Mouse (Mus musculus): ENCODE data around the gene Vwf. TPM values are rescaled to one million over a fixed set of nuclear protein-coding genes. Genes with fewer than 3 reads are reported as not detected.

Vwf gene
- total and polyA plus RNA-seq, 2 experiments from 2014 or later = 16.6 to 36.7 TPM

DNA sequence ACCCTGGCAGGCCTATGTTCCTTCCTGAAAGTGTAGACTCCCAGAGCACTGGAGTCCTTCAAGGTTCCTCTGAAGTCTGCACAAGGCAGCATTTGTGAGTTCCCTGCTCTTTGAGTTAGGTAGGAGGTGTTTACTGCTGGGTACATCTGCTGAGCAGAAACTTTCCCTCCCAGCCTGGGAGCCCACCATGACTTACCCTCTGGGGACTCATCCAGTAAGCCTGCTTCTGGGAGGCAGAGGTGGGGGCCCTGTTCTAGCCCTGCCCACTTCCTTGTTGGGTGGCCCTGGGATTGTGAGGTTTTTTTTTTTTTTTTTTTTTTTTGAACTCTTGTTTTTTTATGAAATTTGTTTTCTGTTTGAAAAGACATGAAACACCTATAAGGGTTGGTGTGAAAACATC lies 35.9 kb upstream of the Vwf start:
- H3K4me2 ChIP-seq (ENCODE audit: low read depth, low read length, poor library complexity, severe bottlenecking) = no peak overlapping the region
- H3K36me3 ChIP-seq (ENCODE audit: insufficient read depth, low read length) = no peaks in the 10 kb centered on the region
- no peaks in the 10 kb centered on the region for H3K27me3 ChIP-seq (ENCODE audit: insufficient read depth, low read length)
- H3K4me1 ChIP-seq (ENCODE audit: insufficient read depth, low read length) = no peaks in the 10 kb centered on the region
- H3K9me3 ChIP-seq (ENCODE audit: low read length) = no peaks in the 10 kb centered on the region
- DNase-seq (ENCODE audit: low spot score) (no peak), ATAC-seq (ENCODE audit: low FRiP score) (no peak)
- no peak overlapping the region for H3K27ac ChIP-seq (ENCODE audit: low read depth, low read length)
- no peak for TF ChIP-seq CTCF (IDR thresholded peaks at IDR 0.05)
- H3K9ac ChIP-seq (replicated peaks; ENCODE audit: low read length, poor library complexity, severe bottlenecking) = no peak overlapping the region
- no peak overlapping the region for H3K4me3 ChIP-seq (ENCODE audit: low read depth, low read length)

DNA sequence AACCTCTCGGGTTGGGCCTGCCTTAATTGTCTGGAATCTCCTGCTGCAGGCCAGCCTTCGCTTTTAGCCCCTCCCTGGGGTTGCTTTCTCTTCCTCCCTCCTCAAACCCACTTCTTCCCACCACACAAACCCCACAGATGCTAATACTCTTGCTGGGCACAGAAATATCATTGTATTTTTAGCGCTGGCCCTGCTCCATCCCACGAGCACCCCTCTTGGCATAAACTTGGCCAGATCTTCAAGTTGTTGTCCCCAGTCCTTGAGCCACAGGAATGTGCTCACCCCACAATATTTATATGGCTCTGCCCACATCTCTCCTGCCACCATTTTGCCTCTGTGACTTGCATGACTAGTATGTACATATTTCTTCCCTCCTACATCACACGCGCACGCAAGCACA lies 35.4 kb upstream of the Vwf start:
- Histone ChIP-seq H3K27me3 (ENCODE audit: insufficient read depth, low read length) (no peaks in the 10 kb centered on the region), H3K4me2 (ENCODE audit: low read depth, low read length, poor library complexity, severe bottlenecking) (no peak overlapping the region), H3K9me3 (ENCODE audit: low read length) (no peaks in the 10 kb centered on the region), H3K4me3 (ENCODE audit: low read depth, low read length) (no peak overlapping the region), H3K36me3 (ENCODE audit: insufficient read depth, low read length) (no peaks in the 10 kb centered on the region), H3K4me1 (ENCODE audit: insufficient read depth, low read length) (no peaks in the 10 kb centered on the region), H3K27ac (ENCODE audit: low read depth, low read length) (no peak overlapping the region), H3K9ac (replicated peaks; ENCODE audit: low read length, poor library complexity, severe bottlenecking) (no peak overlapping the region)
- TF ChIP-seq CTCF (IDR thresholded peaks at IDR 0.05) = no peak
- DNase-seq (ENCODE audit: low spot score) (no peak), ATAC-seq (ENCODE audit: low FRiP score) (no peak)
- 88% methylated on average over 7 of the region's 7 CpGs for WGBS

DNA sequence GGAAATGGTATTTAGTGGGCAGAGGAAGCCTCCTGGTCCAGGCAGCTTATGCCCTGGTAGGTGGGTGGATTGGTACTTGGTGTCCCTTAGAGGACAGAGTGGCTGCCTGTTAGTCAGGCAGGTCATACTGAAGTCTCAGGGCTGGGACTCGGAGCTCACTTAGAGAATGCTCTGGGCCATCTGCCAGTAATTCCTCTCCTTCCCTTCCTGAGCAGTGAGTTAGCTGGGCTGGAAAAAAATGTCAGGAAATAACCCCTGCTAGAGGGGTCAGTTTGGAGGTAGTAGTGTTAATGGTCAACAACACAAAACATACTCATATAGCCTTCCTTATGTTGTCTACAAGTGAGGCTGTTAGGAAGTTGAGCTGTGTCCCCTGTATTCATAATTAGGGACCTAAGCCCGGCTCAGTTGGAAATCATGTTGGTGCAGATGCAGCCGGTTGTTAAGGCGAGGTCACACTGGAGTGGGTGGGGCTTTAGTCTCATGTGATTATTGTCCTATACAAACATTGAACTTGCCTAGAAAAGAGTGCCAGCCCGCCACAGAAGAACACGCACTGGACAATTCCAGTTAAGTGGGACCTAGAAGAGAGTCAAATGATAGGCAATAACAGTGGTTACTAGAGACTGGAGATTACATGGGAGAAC lies 33.5 kb upstream of the Vwf start:
- no peak for TF ChIP-seq CTCF (IDR thresholded peaks at IDR 0.05)
- no peaks in the 10 kb centered on the region for H3K36me3 ChIP-seq (ENCODE audit: insufficient read depth, low read length)
- H3K4me2 ChIP-seq (ENCODE audit: low read depth, low read length, poor library complexity, severe bottlenecking) = no peak overlapping the region
- H3K27me3 ChIP-seq (ENCODE audit: insufficient read depth, low read length) = no peaks in the 10 kb centered on the region
- H3K27ac ChIP-seq (ENCODE audit: low read depth, low read length) = no peak overlapping the region
- DNase-seq (ENCODE audit: low spot score) (no peak), ATAC-seq (ENCODE audit: low FRiP score) (no peak)
- H3K9ac ChIP-seq (replicated peaks; ENCODE audit: low read length, poor library complexity, severe bottlenecking) = no peak overlapping the region
- no peaks in the 10 kb centered on the region for H3K9me3 ChIP-seq (ENCODE audit: low read length)
- no peaks in the 10 kb centered on the region for H3K4me1 ChIP-seq (ENCODE audit: insufficient read depth, low read length)
- H3K4me3 ChIP-seq (ENCODE audit: low read depth, low read length) = no peak overlapping the region
- 69% methylated on average over 6 of the region's 6 CpGs for WGBS

DNA sequence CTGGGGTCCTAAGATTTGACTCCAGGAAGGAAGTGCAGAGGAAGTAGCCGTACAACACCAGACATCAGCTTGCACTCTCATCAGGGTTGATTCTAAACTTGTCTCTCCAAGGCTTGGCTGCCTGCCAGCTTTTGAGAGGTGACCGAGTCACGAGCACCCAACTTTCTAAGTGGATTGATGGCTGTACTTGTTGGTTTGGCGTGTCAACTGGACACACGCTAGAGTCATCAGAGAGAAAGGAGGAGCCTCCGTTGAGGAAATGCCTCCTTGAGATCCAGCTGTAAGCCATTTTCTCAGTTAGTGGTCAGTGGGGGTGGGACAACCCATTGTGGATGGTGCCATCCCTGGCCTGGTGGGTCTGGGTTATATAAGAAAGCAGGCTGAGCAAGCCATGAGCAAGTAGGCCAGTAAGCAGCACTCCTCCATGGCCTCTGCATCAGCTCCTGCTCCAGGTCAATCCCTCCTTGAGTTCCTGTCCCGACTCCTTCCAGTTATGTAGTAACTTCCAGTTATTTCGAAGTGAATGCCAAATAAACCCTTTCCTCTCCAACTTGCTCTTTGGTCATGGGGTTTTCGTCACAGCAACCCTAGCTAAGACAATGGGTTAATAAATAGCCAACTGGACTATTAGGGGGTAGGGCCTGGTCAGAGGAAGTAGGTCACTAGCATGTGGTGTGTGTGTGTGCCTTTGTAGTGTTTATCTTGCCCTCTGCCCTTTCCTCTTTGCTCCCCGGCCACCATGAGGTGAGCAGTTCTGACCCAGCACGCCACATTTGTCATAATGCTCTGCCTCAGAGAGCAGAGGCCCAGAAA lies 30.9 kb upstream of the Vwf start:
- Histone ChIP-seq H3K4me2 (ENCODE audit: low read depth, low read length, poor library complexity, severe bottlenecking) (no peak overlapping the region), H3K9ac (replicated peaks; ENCODE audit: low read length, poor library complexity, severe bottlenecking) (no peak overlapping the region), H3K9me3 (ENCODE audit: low read length) (no peaks in the 10 kb centered on the region), H3K27me3 (ENCODE audit: insufficient read depth, low read length) (no peaks in the 10 kb centered on the region), H3K36me3 (ENCODE audit: insufficient read depth, low read length) (no peaks in the 10 kb centered on the region), H3K4me1 (ENCODE audit: insufficient read depth, low read length) (no peaks in the 10 kb centered on the region), H3K27ac (ENCODE audit: low read depth, low read length) (no peak overlapping the region), H3K4me3 (ENCODE audit: low read depth, low read length) (no peak overlapping the region)
- DNase-seq (ENCODE audit: low spot score) (no peak), ATAC-seq (ENCODE audit: low FRiP score) (no peak)
- no peak for TF ChIP-seq CTCF (IDR thresholded peaks at IDR 0.05)
- 87% methylated on average over 11 of the region's 11 CpGs for WGBS

DNA sequence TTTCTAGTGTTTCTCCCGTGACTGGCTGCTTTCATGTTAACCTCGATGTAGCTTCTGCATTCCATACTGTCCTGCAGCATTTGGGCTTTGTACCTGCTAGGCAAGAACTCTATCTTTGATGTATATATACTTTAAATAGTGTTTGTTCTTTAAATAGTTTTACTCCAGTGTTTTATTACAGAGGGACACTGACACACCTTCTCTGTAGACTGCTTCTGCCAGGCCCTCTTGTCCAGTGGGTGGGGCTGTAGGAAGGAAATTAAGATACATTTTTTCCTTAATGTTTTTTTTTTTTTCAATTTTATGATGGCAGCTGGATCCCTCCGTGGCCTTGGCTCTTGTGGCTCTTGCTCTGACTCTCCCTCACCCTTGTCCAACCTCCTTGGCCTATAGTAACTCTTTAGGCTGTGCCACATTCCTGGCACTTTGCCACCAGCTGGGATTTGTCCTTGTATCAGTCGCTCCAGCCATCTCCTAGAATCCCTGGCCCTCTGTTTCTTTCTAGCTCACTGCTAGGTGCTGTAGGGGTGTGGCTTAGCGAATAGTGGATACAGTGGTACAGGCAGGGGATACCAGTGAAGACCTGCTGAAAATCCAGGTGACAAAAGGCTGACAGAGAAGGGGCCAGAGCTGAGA lies 24.9 kb upstream of the Vwf start:
- TF ChIP-seq CTCF (IDR thresholded peaks at IDR 0.05) = no peak
- DNase-seq (ENCODE audit: low spot score) (no peak), ATAC-seq (ENCODE audit: low FRiP score) (no peak)
- WGBS = 51% methylated on average over 5 of the region's 5 CpGs
- no peaks in the 10 kb centered on the region for H3K36me3 ChIP-seq (ENCODE audit: insufficient read depth, low read length)
- no peaks in the 10 kb centered on the region for H3K9me3 ChIP-seq (ENCODE audit: low read length)
- no peak overlapping the region for H3K4me2 ChIP-seq (ENCODE audit: low read depth, low read length, poor library complexity, severe bottlenecking)
- H3K27me3 ChIP-seq (ENCODE audit: insufficient read depth, low read length) = no peaks in the 10 kb centered on the region
- no peaks in the 10 kb centered on the region for H3K4me1 ChIP-seq (ENCODE audit: insufficient read depth, low read length)
- no peak overlapping the region for H3K9ac ChIP-seq (replicated peaks; ENCODE audit: low read length, poor library complexity, severe bottlenecking)
- no peak overlapping the region for H3K4me3 ChIP-seq (ENCODE audit: low read depth, low read length)
- H3K27ac ChIP-seq (ENCODE audit: low read depth, low read length) = no peak overlapping the region

DNA sequence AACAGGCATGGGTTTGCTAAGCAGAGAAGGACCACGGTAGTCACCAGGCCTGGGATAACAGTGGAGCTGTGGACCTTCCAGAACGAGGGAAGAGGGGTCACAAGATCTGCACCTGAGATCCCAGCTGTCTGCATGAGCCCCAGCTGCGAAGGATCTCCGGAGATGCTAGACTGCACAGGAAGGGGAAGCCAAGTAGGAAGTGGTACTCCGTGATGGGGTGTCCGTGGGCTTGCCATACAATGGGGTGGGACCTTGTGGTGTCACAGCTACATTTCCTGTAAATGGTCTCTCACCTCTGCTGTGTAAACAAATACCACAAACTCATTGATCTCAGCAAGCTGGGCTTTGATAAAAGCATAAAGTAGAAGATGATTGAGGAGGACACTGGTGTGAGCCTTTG lies 22.5 kb upstream of the Vwf start:
- Histone ChIP-seq H3K9me3 (ENCODE audit: low read length) (no peaks in the 10 kb centered on the region), H3K27me3 (ENCODE audit: insufficient read depth, low read length) (no peaks in the 10 kb centered on the region), H3K27ac (ENCODE audit: low read depth, low read length) (no peak overlapping the region), H3K4me2 (ENCODE audit: low read depth, low read length, poor library complexity, severe bottlenecking) (no peak overlapping the region), H3K9ac (replicated peaks; ENCODE audit: low read length, poor library complexity, severe bottlenecking) (no peak overlapping the region), H3K4me3 (ENCODE audit: low read depth, low read length) (no peak overlapping the region), H3K4me1 (ENCODE audit: insufficient read depth, low read length) (no peaks in the 10 kb centered on the region), H3K36me3 (ENCODE audit: insufficient read depth, low read length) (no peaks in the 10 kb centered on the region)
- ATAC-seq (ENCODE audit: low FRiP score) = no peak
- DNase-seq (ENCODE audit: low spot score) = no peak
- TF ChIP-seq CTCF (IDR thresholded peaks at IDR 0.05) = no peak
- WGBS = 89% methylated on average over 6 of the region's 6 CpGs
